Mouse (Mus musculus) embryo, embryonic 11 days (tissue): ENCODE measurements around the gene Sh2b2.
A peak's percentile ranks its signal among the peaks of the same experiment; 100 is the strongest.
"Not testable (repeated sequence)": the region's sequence is repeated elsewhere in the genome, so short reads cannot be mapped to it uniquely, and the experiment has no call there.

ENCODE experiments used
- DNase-seq: peaks from one replicate; pipeline ENCODE4 v3.0.0-alpha.2; 2015

Gene Sh2b2

DNA sequence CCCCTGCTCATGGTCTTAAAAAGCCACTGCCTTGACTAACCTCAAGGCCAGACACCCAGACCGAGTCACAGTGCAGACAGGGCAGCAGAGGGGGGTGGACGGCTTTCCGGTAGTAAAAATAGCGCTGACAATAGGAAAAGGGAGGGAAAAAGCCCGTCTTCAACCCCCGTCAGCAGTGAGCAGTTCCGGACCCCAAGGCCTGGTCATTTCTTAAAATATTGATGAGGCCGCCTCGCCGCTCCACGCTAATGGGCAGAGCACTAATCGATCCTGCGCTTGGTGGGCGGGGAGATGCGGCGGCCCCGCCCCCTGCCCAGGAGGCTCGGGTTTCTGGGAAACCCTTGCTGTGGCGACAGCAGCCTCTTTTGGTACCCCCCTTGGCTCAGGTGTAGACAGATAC is 8.7 kb downstream of the Sh2b2 start:
- peak; percentile 55 for DNase-seq

- no peak for DNase-seq
These were observed 9.7 kb downstream of the Sh2b2 start for GRCm38 (mm10) chr5:136236611-136237010.

DNA sequence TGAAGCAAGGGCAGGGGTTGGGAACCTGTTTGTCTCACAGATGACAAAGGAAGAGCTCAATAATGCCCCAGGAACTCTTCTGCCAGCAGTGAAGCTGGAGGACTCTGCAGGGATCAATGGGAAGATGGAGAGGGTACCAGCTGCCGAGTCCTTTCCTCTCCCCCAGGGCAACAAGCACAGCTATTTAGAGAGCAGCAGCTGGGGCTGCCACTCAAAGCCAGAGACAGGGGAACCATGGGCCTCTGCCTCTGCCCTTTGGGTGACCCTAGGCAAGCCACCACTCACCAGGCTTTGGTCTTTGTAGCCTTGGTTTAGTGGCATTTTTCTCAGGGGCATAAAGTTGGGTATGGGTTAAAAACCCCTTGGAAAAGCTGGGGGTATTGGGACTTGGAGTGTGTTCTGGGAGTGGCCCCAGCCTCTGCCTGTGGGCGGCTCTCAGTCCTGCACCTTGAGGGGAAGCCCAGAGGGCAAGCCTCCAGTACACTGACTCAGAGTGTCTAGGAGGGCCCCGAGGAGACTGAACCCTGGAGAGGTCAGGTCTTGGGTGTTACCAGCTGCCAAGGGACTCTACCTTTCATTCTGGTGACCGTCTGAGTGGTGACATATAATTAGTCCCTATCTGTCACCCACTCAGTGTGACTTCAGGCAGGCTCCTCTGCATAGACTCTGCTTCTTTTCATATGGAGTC is 15.9 kb downstream of the Sh2b2 start:
- peak; percentile 56 for DNase-seq

DNA sequence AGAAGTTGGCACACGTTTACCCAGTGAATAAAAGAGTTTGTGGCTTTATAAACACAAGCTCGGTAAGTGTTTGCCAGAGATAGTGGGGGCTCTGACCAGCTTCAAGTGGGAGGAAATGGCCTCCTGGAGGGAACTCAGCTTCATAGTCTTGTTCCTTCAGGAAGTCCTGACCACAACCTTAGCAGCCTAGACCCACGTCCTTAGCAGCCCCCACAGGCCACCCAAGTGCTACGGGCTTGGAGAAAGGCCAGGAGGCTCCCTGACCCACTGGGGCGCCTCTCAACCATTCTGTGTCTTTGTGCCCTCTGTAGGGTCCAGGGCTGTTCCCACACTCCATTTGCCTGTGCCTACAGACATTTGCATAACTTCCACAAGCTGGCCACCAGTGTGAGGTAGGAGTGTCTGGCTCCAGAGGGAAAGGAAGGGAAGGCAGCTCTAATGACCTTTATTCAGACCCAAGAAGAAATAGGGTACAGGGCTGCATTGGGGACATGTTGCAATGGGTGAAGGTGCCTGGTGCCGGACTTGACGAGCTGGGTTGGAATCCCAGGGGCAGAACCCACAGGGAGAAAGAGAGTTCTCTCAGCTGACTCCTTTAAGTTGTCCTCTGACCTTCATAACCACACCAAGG is 20.0 kb downstream of the Sh2b2 start:
- no peak for DNase-seq

GRCm38 (mm10) chr5:136218585-136218984 is 27.8 kb downstream of the Sh2b2 start:
- no peak for DNase-seq

DNA sequence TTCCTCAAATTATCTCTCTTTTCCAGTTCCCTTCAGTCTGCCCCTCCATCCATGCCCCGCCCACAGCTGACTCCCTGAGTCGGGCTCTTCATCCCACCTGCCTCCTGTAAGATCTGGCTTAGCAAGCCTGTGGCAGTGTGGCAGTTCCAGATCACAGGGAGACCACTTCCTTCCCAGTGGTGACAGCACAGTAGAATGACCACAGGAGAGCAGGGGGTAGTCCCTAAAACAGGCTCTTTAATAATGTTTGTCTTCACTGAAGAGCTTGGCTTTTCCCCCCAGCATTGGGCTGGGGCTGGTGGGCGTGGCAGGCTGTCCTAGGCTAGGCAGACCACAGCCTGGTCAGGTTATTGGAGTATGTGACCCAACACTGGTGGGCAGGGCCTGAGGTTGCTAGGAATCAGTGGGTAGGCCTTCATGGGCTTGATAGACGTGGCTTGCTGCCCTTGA is 28.4 kb downstream of the Sh2b2 start:
- DNase-seq, result no peak

- DNase-seq, result no peak
These were observed 29.2 kb downstream of the Sh2b2 start for GRCm38 (mm10) chr5:136217004-136217665.

DNA sequence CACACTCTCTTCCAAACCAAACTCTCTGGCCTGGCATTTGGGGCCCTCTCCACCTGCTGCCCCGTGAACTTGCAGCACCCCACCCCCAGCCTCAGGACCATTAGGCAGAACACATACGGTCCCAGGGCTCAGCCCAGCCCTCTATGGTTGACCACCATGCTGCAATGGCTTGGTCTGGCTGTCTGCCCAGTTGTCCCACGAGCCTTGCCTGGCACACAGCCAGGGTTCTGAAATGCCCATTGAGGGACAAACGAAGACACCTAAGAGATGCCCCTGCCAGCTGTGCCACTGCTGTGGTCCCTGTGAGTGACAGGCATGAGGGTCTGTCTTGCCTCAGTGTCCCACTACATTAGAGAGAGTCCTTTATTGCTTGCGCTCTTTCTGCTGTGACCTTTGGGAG is 30.4 kb downstream of the Sh2b2 start:
- no peak for DNase-seq

GRCm38 (mm10) chr5:136215211-136215610 is 31.1 kb downstream of the Sh2b2 start:
- no peak for DNase-seq

GRCm38 (mm10) chr5:136213716-136214115 is 32.6 kb downstream of the Sh2b2 start:
- DNase-seq, result no peak

DNA sequence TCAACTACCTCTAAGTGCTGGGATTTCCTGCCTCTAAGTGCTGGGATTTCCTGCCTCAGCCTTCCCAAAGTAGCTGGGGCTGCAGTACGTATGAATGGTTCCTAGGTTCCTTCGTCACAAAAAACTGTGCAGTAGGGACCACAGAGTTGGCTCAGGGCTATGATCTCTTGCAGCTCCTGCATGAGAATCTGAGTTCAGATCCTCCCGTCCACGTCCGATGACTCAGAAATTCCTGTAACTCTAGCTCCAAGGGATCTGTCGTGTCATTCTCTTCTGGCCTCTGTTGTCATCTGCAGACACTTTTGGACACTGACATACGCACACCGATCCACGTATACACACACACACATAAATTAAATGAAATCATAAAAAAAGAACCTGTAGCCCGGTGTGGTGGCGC is 33.6 kb downstream of the Sh2b2 start:
- no peak for DNase-seq

DNA sequence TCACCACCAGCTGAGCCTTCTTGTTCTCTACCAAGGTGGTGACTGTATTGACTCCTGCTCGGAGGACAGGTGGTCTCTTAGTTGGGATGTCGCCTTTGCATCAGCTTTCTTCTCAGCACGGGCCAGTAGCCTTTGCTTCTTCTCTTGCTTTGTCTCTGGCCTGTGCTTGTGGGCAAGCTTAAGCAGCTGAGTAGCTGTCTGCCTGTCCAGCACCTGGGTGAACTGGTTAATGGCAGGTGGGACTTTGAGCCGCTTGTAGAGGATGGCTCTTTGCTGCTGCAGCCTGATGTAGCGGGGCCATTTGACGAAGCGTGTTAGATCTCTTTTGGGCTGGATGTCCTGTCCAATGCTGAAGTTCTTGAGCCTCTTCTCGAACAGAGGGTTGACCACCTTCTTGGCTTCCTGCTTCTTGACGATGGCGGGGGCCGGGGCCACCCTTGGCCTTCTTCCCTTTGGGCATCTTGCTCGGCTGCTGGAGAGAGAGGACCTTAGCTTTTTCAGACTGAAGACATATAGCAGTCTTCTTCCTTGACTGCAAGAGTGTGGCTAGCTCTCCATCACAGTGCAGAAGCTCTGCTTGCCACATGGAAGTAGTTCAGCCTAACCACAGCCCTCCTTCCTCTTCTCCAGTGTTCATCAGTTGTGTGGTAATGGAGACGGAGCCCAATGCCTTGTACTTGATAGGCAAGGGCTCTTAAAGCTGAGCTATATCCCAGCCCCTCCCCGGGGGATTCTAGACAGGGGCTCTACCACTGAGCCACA is 34.8 kb downstream of the Sh2b2 start:
- not testable (repeated sequence) for DNase-seq

- DNase-seq, result no peak
These were observed 35.8 kb downstream of the Sh2b2 start for GRCm38 (mm10) chr5:136210549-136210948.

GRCm38 (mm10) chr5:136201832-136202231 is 44.5 kb downstream of the Sh2b2 start:
- peak; percentile 89 for DNase-seq

GRCm38 (mm10) chr5:136199526-136199925 is 46.8 kb downstream of the Sh2b2 start:
- DNase-seq, result peak; percentile 35

GRCm38 (mm10) chr5:136198474-136199391 is 47.6 kb downstream of the Sh2b2 start, which contains the start of gene Prkrip1:
Gene Prkrip1, minus strand, starts transcription at chr5:136198963.
- peak; percentile 95 for DNase-seq

DNA sequence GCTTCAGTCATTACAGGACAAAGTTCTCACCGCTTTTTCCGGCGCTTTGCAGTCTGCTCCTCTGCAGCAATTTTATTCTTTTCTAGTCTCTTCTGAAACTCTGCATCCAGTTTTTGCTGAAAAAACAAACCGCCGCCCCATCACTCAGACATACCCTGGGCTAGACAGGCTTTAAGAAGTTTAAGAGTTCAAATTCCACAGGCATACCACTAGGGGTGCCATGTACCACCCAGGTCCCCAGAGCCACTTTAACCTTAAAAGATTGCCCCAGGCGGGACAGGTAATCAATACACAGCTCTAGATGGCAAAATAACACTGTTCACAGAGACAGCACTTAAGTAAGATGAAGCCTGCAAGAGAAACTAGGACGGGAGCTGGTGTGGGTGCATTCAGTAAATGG is 54.5 kb downstream of the Sh2b2 start:
- DNase-seq, result no peak

DNA sequence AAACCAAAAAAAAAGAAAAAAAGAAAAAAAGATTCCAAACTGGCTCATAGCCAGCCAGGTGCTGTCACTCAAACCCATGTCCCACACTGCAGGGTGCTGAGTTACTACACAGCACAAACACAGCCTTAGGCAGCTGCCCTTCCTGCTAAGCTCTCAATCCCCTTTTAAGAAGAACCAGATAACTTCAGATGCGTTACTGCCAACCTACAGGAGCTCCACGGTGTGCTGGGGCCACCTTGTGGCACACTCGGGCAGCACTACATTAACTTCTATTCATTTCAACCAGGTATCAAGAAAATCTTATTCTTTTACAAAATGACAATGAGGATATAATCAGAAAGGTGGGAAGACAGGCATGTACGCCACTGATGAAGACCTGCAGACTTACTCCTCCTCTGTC is 59.6 kb downstream of the Sh2b2 start:
- peak; percentile 52 for DNase-seq

DNA sequence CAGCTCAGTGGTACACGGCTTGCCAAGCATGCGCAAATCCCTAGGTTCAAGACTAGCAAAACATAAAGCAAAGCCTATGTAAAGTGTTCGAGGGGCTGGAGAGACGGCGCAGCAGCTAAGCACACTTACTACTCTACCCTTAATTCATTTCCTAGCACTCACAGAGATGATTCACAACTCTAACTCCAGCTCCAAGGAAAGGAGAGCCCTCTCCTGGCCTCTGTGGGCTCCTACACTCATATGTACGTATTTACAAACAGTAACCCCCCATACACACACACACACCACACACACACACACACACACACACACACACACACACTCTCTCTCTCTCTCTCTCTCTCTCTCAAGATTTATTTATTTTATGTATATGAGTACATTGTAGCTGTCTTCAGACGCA is 62.6 kb downstream of the Sh2b2 start:
- no peak for DNase-seq

DNA sequence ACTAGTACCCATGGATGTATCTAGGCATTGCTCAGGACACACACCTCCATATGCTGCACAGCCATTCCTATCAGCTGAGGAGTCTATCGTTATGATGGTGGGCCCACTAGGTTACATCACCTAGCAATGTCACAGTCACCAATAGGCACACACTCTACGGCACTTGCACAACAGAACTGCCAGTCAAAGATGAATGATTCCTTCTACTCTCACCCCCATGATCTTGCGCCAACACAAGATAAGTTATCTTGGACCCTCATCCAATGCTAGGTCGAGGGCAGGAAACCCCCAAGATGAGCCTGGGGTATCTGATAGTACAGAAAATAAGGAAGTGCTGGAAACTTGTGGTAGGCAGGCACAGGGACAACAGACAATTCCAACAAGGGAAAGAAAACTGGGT is 63.5 kb downstream of the Sh2b2 start:
- no peak for DNase-seq

GRCm38 (mm10) chr5:136182049-136182448 is 64.3 kb downstream of the Sh2b2 start:
- DNase-seq, result no peak

DNA sequence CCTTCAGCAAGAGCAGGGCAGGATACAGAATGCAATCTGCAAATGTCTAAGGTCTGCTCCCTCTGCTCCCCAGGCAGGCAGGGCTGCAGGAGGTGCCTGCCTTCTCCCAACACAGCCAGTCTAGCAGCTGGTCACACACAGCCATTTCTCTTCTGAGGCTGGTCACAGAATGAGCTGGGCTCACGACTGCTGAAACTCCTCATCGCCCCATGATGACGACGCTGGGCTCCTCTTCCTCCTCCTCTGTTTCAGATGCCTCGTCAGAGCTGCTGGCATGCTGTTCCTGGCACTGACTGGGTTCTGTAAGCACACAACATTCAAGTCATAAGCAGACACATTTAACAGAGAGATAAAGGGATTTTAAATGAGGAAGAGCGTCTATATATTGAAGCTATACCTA is 65.2 kb downstream of the Sh2b2 start:
- no peak for DNase-seq
